Mouse (Mus musculus): ENCODE measurements around the gene Vwa2. TPM values are rescaled to one million over a fixed set of nuclear protein-coding genes. Genes with fewer than 3 reads are reported as not detected.

Vwa2 gene
- not detected for polyA plus RNA-seq (2014; fragmentation: Illumina TruSeq; extraction: RNeasy Lipid Tissue Mini Kit (QIAGEN cat#74804); ENCODE audit: low read depth, low replicate concordance)

DNA sequence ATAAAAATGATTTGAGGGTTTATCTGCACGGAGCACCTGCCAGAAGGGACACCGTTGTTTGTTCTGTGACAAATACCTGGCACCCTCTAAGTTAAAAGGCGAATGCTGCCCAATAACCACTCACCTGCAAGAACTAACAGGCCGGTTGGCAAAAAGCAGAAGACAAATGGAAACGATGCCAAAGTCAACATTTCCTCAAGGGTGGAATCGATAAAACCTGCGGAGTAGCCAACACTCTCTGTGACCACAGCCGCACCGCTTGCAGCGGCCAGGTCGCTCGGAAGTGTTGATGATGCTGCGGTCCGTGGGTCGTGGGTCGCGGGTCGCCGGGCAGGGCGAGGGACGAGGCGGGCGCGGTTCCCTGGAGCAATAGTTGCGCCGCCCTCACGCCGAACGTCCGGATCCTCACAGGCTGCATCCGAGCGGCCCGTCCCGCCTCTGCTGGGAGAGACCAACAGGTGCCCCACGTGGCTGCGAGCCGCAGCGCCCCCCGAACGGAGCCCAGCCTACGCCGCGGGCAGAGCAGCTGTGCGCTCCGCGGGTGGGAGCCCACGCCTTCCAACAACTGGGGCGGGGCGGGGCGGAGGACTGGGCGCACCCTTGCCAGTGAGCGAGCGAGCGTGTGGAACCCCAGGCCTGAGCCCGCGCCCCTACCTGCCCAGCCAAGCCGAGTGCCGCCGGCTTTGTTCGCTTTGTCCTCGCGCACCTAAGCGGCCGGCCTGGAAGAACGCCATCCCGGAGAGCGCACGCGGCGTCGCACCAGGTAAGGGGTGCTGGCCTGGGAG is at the start of gene Vwa2:
TSS of gene Vwa2 (plus strand) at position 434 of the 785 bp plus-strand sequence.

DNA sequence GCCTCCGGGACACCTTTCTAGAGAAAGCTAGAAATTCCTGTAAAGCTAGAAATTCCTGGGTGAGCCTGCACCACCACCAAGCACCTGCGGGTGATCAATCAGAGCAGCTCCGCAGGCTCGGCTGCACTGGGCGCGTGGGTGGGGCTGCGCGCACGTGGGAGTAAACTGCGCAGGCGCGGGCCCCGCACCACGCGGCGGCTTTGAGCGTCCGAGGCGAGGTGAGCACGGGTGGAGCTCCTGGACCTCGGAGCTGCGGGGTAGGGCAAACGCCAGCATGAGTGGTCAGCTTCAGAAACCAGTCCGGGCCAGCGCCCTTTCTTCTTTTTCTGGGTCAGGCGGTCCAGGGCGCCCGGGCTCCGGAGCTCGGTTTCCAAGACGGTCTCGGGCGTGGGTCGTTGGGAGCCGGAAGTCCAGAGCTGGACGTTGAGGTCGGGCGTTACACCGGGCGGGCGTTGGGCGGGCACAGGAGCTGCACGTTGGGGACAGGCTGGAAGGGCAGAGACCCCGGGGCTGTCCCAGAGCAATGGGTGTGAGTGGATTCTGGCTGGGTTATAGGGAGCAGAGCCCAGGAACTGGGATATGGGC is 47.9 kb upstream of the Vwa2 start, which contains the start of gene Tdrd1:
TSS of gene Tdrd1 (plus strand) at position 163 of the 585 bp plus-strand sequence.

Other genes starting within 250 kb of the Vwa2 start
- 0.32 TPM for gene Adrb1, start 152.1 kb upstream of the Vwa2 start, polyA plus RNA-seq (2014; fragmentation: Illumina TruSeq; extraction: RNeasy Lipid Tissue Mini Kit (QIAGEN cat#74804); ENCODE audit: low read depth, low replicate concordance)
- gene Ccdc186, start 52.1 kb upstream of the Vwa2 start, polyA plus RNA-seq (2014; fragmentation: Illumina TruSeq; extraction: RNeasy Lipid Tissue Mini Kit (QIAGEN cat#74804); ENCODE audit: low read depth, low replicate concordance) = 7.3 TPM
- gene Tdrd1, start 48.0 kb upstream of the Vwa2 start, polyA plus RNA-seq (2014; fragmentation: Illumina TruSeq; extraction: RNeasy Lipid Tissue Mini Kit (QIAGEN cat#74804); ENCODE audit: low read depth, low replicate concordance) = not detected
- 0.69 TPM for gene Afap1l2, start 134.0 kb downstream of the Vwa2 start, polyA plus RNA-seq (2014; fragmentation: Illumina TruSeq; extraction: RNeasy Lipid Tissue Mini Kit (QIAGEN cat#74804); ENCODE audit: low read depth, low replicate concordance)

All from liver, adult 10 weeks (tissue).